Mouse (Mus musculus) forebrain, embryonic 13.5 days (tissue): ENCODE results near the gene Cilp. TPM values are rescaled to one million over a fixed set of nuclear protein-coding genes. Genes with fewer than 3 reads are reported as not detected.
A peak's percentile ranks its signal among the peaks of the same experiment; 100 is the strongest.

ENCODE experiments used
- ATAC-seq: fragments of 200-750 bp; cut with Nextera tagmentation; 2 replicates; pipeline ENCODE4 v1.8.0; 2017
- H3K27ac ChIP-seq: fragments of 300-500 bp; sonication (generic); 2 replicates; pipeline ENCODE4 v1.5.1; 2015; ENCODE audit warnings: inconsistent platforms, mild to moderate bottlenecking, moderate library complexity
- H3K27me3 ChIP-seq: fragments of 300-500 bp; sonication (generic); 2 replicates; pipeline ENCODE4 v1.6.1; 2015; ENCODE audit warnings: mild to moderate bottlenecking, inconsistent platforms
- H3K36me3 ChIP-seq: fragments of 300-500 bp; sonication (generic); 2 replicates; pipeline ENCODE4 v1.6.1; 2015; ENCODE audit warnings: mild to moderate bottlenecking, inconsistent platforms; ENCODE audit not compliant: poor library complexity, severe bottlenecking
- H3K4me1 ChIP-seq: fragments of 300-500 bp; sonication (generic); 2 replicates; pipeline ENCODE4 v1.6.1; 2015; ENCODE audit warnings: inconsistent platforms
- H3K4me2 ChIP-seq: fragments of 300-500 bp; sonication (generic); 2 replicates; pipeline ENCODE4 v1.6.1; 2015; ENCODE audit warnings: inconsistent platforms, mild to moderate bottlenecking, moderate library complexity
- H3K4me3 ChIP-seq: fragments of 300-500 bp; sonication (generic); 2 replicates; pipeline ENCODE4 v1.5.1; 2015; ENCODE audit warnings: mild to moderate bottlenecking, inconsistent platforms
- H3K9ac ChIP-seq: fragments of 300-500 bp; sonication (generic); 2 replicates; pipeline ENCODE4 v1.6.1; 2015; ENCODE audit warnings: mild to moderate bottlenecking, inconsistent platforms
- H3K9me3 ChIP-seq: fragments of 300-500 bp; sonication (generic); replicated peaks from 2 replicates; pipeline ENCODE4 v1.6.1; 2016; ENCODE audit warnings: inconsistent platforms
- WGBS: fragments of 180-500 bp; shearing (Covaris S2); methylation state at CpG from one replicate; pipeline ENCODE4 v1.1.7; 2015; 5-methylcytosine and 5-hydroxymethylcytosine counted together
- polyA plus RNA-seq: library from polyadenylated mRNA; unstranded; fragments of >200 nt; fragmentation: Nextera tagmentation; extraction: Ambion mirVana; gene quantifications from 2 replicates; pipeline ENCODE4 v1.2.1, GENCODE M21; 2015

The Cilp gene
- polyA plus RNA-seq, 1 experiment from 2014 or later: 0.28 TPM

DNA sequence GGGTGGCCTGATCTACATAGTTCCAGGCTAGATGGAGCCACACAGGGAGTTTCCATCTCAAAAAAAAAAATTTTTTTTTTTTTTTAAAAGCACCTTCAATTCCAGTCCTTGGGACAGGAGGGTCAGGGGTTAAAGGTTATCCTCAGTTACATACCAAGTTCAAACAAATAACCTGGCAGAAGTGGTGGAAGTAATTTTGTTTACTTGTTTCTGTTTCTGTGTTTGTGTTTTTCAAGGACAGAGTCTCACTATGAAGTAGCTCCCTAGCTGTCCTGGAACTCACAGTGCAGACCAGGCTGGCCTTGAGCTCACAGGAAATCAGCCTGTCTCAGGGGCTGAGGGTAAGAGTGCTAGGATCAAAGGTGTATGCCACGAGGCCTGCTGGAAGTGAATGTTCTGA, 29.4 kb upstream of the Cilp start:
- Histone ChIP-seq H3K9ac (no peak overlapping the region), H3K27me3 (no peaks in the 10 kb centered on the region), H3K4me2 (no peak overlapping the region), H3K27ac (no peak overlapping the region), H3K4me3 (no peak overlapping the region), H3K4me1 (0 out of 2 replicates have a peak, but pooled peaks cover 4% of the 10 kb centered on the region), H3K36me3 (peaks cover 8% of the 10 kb centered on the region), H3K9me3 (no peaks in the 10 kb centered on the region)
- 69% methylated on average over 1 of the region's 1 CpGs for WGBS
- no peak for ATAC-seq

DNA sequence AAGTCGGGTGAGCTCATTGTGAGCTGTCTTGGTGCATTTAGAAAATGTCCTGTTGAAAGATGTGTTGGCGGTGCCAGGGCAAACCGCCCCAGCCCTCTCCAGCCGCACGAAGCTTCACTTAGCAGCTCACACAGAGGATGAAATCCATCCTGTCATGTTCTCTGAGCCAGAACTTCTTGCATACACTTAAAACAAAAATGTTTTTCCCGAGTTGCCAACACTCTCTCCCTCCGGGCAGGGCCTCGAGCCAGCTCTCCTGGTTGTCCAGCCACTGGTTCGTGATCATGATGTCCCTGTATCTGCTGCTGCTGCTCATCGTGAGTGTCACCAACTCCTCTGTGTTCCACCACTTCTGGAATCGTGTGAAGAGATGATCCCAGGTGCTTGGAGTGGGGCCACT, 27.4 kb upstream of the Cilp start:
- 0 out of 2 replicates have a peak overlapping the region, but pooled peaks have one; percentile 12 for H3K27ac ChIP-seq
- no peak overlapping the region for H3K4me3 ChIP-seq
- H3K4me1 ChIP-seq: no peaks in the 10 kb centered on the region
- H3K9ac ChIP-seq: no peak overlapping the region
- 87% methylated on average over 11 of the region's 11 CpGs for WGBS
- no peak for ATAC-seq
- peaks cover 8% of the 10 kb centered on the region for H3K36me3 ChIP-seq
- H3K4me2 ChIP-seq: no peak overlapping the region
- no peaks in the 10 kb centered on the region for H3K9me3 ChIP-seq
- no peaks in the 10 kb centered on the region for H3K27me3 ChIP-seq

DNA sequence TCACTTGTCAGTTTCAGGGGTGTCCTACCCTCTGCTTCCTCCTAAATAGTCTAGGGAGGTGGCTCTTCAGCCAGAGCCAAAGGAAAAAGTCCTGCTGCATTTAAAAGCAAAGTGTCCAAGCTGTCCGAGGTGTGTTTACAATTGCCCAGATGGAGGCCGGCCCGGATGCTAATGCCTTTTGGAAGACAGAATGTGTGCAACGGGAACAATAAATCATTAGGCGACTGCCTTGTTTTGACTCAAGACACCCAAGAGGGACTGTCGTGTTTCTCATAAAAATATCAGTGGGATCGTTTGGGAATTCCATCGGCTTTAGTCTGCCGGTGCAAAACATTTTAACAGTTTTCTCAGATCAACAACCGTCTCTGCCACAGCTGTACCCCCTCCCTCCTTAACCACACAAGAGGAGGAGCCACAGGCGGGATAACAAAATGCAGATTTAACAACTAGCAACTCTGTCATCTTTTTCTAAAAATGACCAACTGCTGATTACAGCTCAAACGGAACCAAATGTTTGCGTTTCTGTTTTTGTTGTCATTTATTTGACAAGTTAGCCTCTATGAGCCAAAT, 26.7 kb upstream of the Cilp start:
- no peaks in the 10 kb centered on the region for H3K9me3 ChIP-seq
- ATAC-seq: no peak
- peaks cover 8% of the 10 kb centered on the region for H3K36me3 ChIP-seq
- H3K9ac ChIP-seq: no peak overlapping the region
- 0 out of 2 replicates have a peak, but pooled peaks cover 3% of the 10 kb centered on the region for H3K4me1 ChIP-seq
- no peak overlapping the region for H3K4me3 ChIP-seq
- H3K4me2 ChIP-seq: no peak overlapping the region
- H3K27me3 ChIP-seq: no peaks in the 10 kb centered on the region
- 0 out of 2 replicates have a peak overlapping the region, but pooled peaks have one; percentile 12 for H3K27ac ChIP-seq
- 71% methylated on average over 13 of the region's 13 CpGs for WGBS

DNA sequence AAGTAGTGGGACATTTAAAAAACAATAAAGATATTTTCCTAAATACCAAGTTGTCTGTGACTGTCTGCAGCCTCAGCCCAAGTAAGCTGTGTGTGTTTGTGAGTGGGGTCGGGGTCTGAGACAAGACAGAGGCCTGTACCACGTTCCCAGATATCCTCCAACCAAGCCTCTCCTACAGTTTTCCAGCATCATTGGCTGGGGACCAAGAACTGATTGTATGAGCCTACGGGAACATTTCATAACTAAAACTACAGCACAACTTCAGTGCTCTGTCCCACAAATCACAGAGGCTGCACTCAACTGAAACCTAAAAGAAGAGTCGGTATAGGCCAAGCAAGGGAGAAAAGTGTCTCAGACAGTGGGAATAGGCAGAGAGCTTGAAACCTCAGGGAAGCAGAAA, 25.8 kb upstream of the Cilp start:
- peaks cover 8% of the 10 kb centered on the region for H3K36me3 ChIP-seq
- H3K4me1 ChIP-seq: 0 out of 2 replicates have a peak, but pooled peaks cover 4% of the 10 kb centered on the region
- no peak overlapping the region for H3K9ac ChIP-seq
- no peak overlapping the region for H3K4me2 ChIP-seq
- no peak overlapping the region for H3K27ac ChIP-seq
- 94% methylated on average over 4 of the region's 4 CpGs for WGBS
- no peak overlapping the region for H3K4me3 ChIP-seq
- no peaks in the 10 kb centered on the region for H3K27me3 ChIP-seq
- no peaks in the 10 kb centered on the region for H3K9me3 ChIP-seq
- no peak for ATAC-seq

DNA sequence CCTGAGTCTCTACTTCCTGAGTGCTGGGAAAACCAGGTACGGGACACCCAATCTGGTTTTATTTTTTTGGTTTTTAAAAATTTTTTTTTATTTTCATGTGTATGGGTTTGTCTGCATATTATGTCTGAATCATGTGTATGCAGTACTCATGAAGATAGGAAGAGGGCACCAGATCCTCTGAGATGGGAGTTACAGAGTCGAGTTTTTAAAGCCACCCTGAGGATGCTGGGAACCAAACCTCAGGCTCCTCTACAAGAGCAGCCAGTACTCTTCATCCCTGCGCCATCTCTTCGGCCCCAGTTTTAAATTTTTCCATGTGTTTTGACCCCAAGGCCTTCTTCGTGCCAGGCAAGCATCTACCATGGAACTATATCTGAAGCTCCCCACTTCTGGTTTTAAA, 25.2 kb upstream of the Cilp start:
- Histone ChIP-seq H3K9ac (no peak overlapping the region), H3K9me3 (no peaks in the 10 kb centered on the region), H3K4me1 (0 out of 2 replicates have a peak, but pooled peaks cover 4% of the 10 kb centered on the region), H3K4me3 (no peak overlapping the region), H3K27me3 (no peaks in the 10 kb centered on the region), H3K36me3 (peaks cover 8% of the 10 kb centered on the region), H3K27ac (no peak overlapping the region), H3K4me2 (no peak overlapping the region)
- ATAC-seq: no peak
- WGBS: 89% methylated on average over 5 of the region's 5 CpGs

DNA sequence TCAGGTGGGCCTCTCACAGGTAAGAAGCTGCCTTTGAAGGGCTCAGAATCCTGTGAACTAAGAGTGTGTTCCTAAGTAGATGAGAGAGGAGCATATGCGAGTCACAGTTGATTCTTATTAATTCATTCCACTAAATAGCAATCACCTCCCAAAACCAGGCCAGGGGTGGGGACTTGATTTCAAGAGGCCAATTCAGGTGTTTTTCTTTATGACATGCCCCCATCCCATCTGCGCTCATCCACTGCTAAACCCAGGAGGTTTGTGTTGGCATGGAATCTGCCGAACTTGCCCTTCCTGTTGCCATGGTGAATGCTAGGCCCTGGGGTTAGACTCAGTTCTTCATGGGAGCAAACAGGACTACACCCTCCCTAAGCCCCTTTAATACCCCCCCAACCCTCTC, 24.4 kb upstream of the Cilp start:
- peaks cover 8% of the 10 kb centered on the region for H3K36me3 ChIP-seq
- no peak overlapping the region for H3K4me3 ChIP-seq
- no peaks in the 10 kb centered on the region for H3K9me3 ChIP-seq
- no peak for ATAC-seq
- 73% methylated on average over 3 of the region's 3 CpGs for WGBS
- H3K4me1 ChIP-seq: 0 out of 2 replicates have a peak, but pooled peaks cover 4% of the 10 kb centered on the region
- no peak overlapping the region for H3K9ac ChIP-seq
- H3K27ac ChIP-seq: no peak overlapping the region
- H3K4me2 ChIP-seq: no peak overlapping the region
- H3K27me3 ChIP-seq: no peaks in the 10 kb centered on the region

DNA sequence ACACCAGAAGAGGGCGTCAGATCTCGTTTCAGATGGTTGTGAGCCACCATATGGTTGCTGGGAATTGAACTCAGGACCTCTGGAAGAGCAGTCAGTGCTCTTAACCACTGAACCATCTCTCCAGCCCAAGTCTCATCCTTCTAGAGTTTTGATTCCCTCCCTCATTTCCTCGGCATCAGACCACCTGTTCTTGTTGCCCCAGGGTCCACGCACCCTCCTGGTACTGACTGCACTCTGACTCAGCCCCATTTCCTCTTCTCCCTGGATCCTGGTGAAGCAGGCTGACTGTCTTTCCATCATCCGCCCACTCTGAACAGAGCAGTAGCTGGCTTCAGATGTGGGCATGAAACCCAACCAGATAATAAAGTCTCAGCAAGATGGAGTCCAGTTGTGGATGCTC, 23.0 kb upstream of the Cilp start:
- 0 out of 2 replicates have a peak, but pooled peaks cover 4% of the 10 kb centered on the region for H3K36me3 ChIP-seq
- no peak overlapping the region for H3K9ac ChIP-seq
- H3K4me3 ChIP-seq: no peak overlapping the region
- H3K4me1 ChIP-seq: 0 out of 2 replicates have a peak, but pooled peaks cover 4% of the 10 kb centered on the region
- WGBS: 71% methylated on average over 5 of the region's 5 CpGs
- no peak overlapping the region for H3K4me2 ChIP-seq
- H3K27me3 ChIP-seq: no peaks in the 10 kb centered on the region
- H3K9me3 ChIP-seq: no peaks in the 10 kb centered on the region
- ATAC-seq: no peak
- no peak overlapping the region for H3K27ac ChIP-seq

DNA sequence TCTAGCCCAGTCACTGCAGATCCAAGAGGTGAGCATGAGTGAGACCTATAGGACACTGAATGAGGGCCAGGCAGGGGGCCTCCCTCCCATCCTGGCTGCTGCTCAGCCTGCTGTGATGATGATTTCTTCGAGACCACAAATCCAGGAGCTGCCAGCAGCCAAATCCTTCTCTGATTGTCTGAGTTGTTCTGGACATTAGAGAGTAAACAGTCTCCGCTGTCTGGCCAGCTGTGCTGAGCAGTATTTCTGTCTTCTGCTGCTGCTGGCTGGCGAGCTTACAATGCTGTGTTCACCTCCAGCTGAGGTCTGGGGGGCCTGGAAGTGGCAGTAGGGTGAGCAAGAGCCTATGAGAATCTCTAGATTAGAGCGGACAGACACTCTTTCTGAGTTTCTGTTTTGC, 21.7 kb upstream of the Cilp start:
- Histone ChIP-seq H3K36me3 (no peaks in the 10 kb centered on the region), H3K27ac (no peak overlapping the region), H3K9me3 (no peaks in the 10 kb centered on the region), H3K4me3 (no peak overlapping the region), H3K4me2 (no peak overlapping the region), H3K9ac (no peak overlapping the region), H3K27me3 (no peaks in the 10 kb centered on the region), H3K4me1 (0 out of 2 replicates have a peak, but pooled peaks cover 4% of the 10 kb centered on the region)
- 52% methylated on average over 4 of the region's 4 CpGs for WGBS
- no peak for ATAC-seq

DNA sequence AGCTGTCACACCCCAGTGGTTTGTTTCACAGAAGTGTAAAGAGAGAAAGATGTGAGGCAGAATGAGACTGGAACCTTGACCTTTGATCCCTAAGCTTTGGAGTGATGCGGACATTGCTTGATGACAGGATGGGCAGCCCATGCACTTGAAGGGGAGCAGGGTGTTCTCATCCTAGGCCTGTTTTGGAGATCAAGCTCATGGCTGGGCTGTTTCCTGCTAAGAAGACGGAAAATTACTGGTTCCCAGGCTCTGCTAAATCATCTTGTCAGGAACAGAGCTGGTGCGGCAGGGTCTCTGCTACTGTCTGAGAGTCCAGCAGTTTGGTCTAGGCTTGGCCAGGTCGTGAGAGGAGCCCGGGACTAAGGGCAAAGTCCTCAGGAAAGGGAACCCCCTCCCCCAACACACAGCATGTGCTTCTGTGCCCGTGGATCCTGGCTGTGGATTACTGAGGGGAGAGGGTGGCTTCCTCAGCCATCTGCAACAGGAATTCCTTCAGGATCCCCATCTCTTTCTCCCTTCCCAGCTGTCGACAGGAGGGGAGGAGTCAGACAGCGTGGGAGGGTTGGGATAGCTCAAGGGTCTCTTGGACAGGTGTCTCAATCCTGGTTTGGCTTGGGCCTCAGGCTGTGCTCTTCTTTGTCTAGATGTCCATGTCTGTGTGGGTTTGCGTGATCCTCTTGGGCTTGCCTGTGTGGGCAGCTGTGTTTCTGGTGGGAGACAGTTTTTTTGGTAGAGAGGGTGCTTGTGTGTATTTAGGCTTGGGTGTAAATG, 20.8 kb upstream of the Cilp start:
- ATAC-seq: no peak
- no peak overlapping the region for H3K27ac ChIP-seq

DNA sequence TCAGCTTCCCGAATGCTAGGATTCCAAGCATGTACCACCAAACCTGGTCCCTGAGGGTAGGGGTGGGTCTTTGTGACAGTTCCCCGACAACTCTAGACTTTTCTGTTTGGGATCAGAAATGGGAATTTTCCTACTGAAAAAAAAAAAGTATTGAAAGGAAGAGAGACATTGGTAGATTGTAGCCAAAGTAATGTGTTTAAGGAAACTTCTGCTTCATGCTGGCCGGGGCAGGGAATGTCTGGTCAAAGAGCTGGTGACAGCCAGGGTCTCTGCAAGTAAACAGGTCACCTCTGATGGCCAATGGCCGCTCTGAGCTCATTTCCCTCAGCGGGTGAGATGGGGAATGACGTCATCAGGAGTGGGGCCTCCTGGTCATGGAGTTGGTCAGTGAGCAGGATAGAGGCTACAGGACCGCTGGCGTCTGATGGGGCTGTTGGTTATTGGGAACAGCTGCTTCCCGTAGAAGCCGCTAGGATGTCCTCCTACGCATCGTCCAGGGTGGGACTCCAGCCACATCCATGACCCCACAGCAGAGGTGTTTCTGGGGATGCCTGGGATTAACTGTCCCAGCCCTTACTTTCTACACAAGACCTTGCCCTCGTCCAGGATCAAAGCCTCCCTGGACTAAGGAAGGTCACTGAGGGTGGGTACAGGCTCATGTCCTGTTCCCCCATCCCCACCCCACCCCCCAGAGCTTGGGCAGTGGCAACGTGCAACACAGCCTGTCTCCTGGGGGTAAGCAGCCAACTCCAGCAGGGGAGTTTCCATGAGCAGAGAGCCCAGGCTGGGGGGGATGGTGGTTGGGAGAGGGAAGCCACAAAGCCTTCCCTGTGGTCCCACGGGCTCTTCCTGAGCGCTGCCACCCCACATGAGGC, 17.2 kb upstream of the Cilp start:
- no peaks in the 10 kb centered on the region for H3K9me3 ChIP-seq
- H3K36me3 ChIP-seq: no peaks in the 10 kb centered on the region
- no peaks in the 10 kb centered on the region for H3K27me3 ChIP-seq
- no peak for ATAC-seq
- no peak overlapping the region for H3K4me2 ChIP-seq
- 0 out of 2 replicates have a peak, but pooled peaks cover 4% of the 10 kb centered on the region for H3K4me1 ChIP-seq
- H3K9ac ChIP-seq: no peak overlapping the region
- 81% methylated on average over 16 of the region's 16 CpGs for WGBS
- no peak overlapping the region for H3K27ac ChIP-seq
- H3K4me3 ChIP-seq: no peak overlapping the region

More for the DNA sequence above, 20.8 kb upstream of the Cilp start:
- Histone ChIP-seq H3K36me3 (no peaks in the 10 kb centered on the region), H3K27me3 (no peaks in the 10 kb centered on the region), H3K4me1 (0 out of 2 replicates have a peak, but pooled peaks cover 4% of the 10 kb centered on the region), H3K4me2 (no peak overlapping the region), H3K4me3 (no peak overlapping the region), H3K9me3 (no peaks in the 10 kb centered on the region), H3K9ac (no peak overlapping the region)
- 54% methylated on average over 9 of the region's 9 CpGs for WGBS

DNA sequence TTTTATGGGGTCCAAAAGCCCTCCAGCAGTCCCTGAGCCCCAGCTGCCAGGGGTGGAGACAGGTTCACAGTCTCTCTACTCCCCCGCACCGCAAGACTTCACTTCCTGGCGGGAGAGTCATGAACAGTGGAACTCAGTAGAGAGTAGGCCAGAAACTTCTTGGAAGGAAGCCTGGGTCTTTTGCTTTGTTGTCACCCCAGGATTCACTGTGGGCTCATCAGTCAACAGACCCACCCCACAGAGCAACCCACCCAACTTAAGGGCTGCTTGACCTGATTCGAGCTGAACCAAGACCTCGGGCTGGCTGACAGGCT, 16.6 kb upstream of the Cilp start:
- WGBS: 92% methylated on average over 5 of the region's 5 CpGs
- no peaks in the 10 kb centered on the region for H3K9me3 ChIP-seq
- H3K4me1 ChIP-seq: 0 out of 2 replicates have a peak, but pooled peaks cover under 1% of the 10 kb centered on the region
- H3K27ac ChIP-seq: no peak overlapping the region
- no peak overlapping the region for H3K9ac ChIP-seq
- H3K4me2 ChIP-seq: no peak overlapping the region
- no peaks in the 10 kb centered on the region for H3K36me3 ChIP-seq
- H3K27me3 ChIP-seq: no peaks in the 10 kb centered on the region
- H3K4me3 ChIP-seq: no peak overlapping the region
- no peak for ATAC-seq

DNA sequence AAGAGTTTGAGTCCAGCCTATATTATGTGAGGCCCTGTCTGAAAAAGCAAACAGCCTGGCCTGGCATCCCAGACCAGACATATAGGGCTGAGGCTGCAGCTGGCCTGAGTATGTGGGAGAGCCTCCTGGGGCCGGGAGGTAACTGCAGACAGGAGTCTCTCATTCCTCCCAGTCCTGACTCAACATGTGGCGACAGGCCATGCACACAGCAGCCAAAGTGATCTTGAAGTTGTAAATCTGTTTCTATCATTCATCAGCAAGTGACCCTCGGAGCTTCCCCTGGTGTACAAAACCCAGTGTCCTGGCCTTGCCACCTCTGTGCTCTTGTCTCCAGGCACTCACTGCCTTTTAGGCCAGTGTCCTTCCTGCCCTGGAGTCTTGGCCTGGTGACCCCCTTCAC, 13.0 kb upstream of the Cilp start:
- 81% methylated on average over 3 of the region's 3 CpGs for WGBS
- Histone ChIP-seq H3K36me3 (no peaks in the 10 kb centered on the region), H3K9me3 (no peaks in the 10 kb centered on the region), H3K4me3 (no peak overlapping the region), H3K4me1 (no peaks in the 10 kb centered on the region), H3K9ac (no peak overlapping the region), H3K27ac (no peak overlapping the region), H3K4me2 (no peak overlapping the region), H3K27me3 (no peaks in the 10 kb centered on the region)
- ATAC-seq: no peak
